Mouse (Mus musculus) adrenal gland, adult 8-10 months (tissue): ENCODE measurements at regions not wholly inside any gene's neighbourhood (a gene's known extent, or its start where the extent isn't known, plus 50 kb on each side); places are given as distances from the start of the nearest gene placed in this dataset.

Experiments
- DNase-seq: peaks from one replicate; pipeline ENCODE4 v3.0.0; 2022

GRCm38 (mm10) chr8:11092348-11092747, 84.1 kb upstream of the Irs2 start:
- no peak for DNase-seq

- no peak for DNase-seq
These were observed 83.6 kb upstream of the Irs2 start for GRCm38 (mm10) chr8:11091675-11092345.

GRCm38 (mm10) chr8:11088946-11089665, 80.8 kb upstream of the Irs2 start:
- peak; percentile 45 for DNase-seq

- DNase-seq: peak; percentile 70
These were observed 77.0 kb upstream of the Irs2 start for GRCm38 (mm10) chr8:11085244-11085643.

GRCm38 (mm10) chr8:11084051-11084533, 75.8 kb upstream of the Irs2 start:
- DNase-seq: no peak

- no peak for DNase-seq
These were observed 72.6 kb upstream of the Irs2 start for GRCm38 (mm10) chr8:11080813-11081212.

GRCm38 (mm10) chr8:11079805-11080204, 71.5 kb upstream of the Irs2 start:
- no peak for DNase-seq

- no peak for DNase-seq
These were observed 68.9 kb upstream of the Irs2 start for GRCm38 (mm10) chr8:11077138-11077537.

GRCm38 (mm10) chr8:11071162-11071561, 62.9 kb upstream of the Irs2 start:
- DNase-seq: no peak

GRCm38 (mm10) chr8:11067450-11067849, 59.2 kb upstream of the Irs2 start:
- no peak for DNase-seq

GRCm38 (mm10) chr8:11065990-11066389, 57.7 kb upstream of the Irs2 start:
- DNase-seq: no peak

GRCm38 (mm10) chr8:11065303-11065702, 57.0 kb upstream of the Irs2 start:
- DNase-seq: no peak

- DNase-seq: no peak
These were observed 54.8 kb upstream of the Irs2 start for GRCm38 (mm10) chr8:11063058-11063457.

- no peak for DNase-seq
These were observed 54.2 kb upstream of the Irs2 start for GRCm38 (mm10) chr8:11062348-11062946.

- DNase-seq: no peak
These were observed 53.5 kb upstream of the Irs2 start for GRCm38 (mm10) chr8:11061711-11062110.

GRCm38 (mm10) chr8:11060604-11061003, 52.3 kb upstream of the Irs2 start:
- DNase-seq: no peak

GRCm38 (mm10) chr8:11058392-11058791, 50.1 kb upstream of the Irs2 start:
- DNase-seq: no peak
